Mouse (Mus musculus): ENCODE data around the gene S1pr2. TPM values are rescaled to one million over a fixed set of nuclear protein-coding genes. Genes with fewer than 3 reads are reported as not detected.
"Not testable (repeated sequence)": the region's sequence is repeated elsewhere in the genome, so short reads cannot be mapped to it uniquely, and the experiment has no call there.

Gene S1pr2
- polyA plus RNA-seq, 1 experiment from 2014 or later, result 24.8 TPM

DNA sequence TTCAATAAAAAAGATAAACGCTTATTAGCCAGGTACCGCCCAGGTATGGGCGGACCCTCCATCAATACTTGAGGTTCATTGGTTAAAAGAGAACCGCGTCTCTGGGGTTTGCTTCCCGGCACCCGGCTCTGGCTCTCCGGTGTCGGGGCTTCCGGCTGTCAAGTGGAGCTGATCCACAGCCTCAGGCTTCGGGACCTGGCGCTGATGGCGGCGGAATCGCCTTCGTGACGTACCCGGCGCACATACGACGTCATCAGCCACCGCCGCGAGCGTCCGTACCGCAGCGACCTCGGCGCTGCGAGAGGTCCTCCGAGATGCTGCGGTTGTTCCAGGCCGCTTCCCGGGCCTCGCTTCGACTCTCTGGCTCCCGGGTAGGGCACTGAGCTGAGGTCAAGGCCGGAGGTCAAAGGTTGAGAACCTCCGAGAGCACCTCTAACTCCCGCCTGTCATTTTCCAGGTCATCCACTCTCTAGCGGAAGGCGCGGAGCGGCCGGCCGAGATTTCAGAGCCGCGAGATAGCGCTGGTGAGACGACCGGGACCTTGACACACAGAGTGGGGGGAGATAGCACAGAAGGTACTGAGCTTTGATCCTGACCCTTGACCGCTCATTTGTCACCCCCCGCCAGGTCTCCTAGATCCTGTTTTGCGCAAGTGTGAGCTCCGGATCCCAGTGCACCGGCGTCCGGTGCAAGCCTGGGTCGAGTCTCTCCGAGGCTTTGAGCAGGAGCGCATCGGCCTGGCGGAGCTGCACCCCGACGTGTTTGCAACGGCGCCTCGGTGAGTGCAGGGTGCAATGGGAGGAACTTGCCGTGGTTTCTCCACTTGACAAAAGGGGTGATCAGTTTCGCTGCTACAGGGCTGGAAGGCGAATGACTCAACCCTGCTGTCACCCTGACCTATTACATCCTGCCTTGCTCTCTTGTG is 26.3 kb upstream of the S1pr2 start, which contains the start of gene Mrpl4:
Gene Mrpl4, plus strand, starts transcription at position 112 of the 925 bp plus-strand sequence.
- WGBS, result under 1% methylated on average over 72 of the region's 72 CpGs
- peak within 1 kb of the TSS; percentile 86 for H3K4me3 ChIP-seq (ENCODE audit: low read depth, low read length)

DNA sequence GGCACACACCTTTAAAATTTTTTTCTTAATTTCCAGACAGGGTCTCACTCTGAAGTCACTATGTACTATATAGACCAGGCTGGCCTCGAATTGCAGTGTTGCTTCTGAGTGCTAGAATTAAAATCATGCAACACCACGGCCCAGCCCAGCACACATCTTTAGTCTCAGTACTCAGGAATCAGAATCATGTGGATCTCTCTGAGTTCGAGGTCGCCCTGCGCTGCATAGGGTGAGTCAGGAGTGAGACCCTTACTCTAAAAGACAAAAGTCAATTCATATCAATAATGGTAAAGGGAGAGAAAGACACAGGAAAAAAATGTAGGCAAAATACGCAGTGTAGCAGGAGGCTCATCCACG is 25.7 kb upstream of the S1pr2 start:
- Histone ChIP-seq H3K4me3 (ENCODE audit: low read depth, low read length) (peak overlapping the region; percentile 86), H3K9ac (ENCODE audit: low read length) (peak overlapping the region; percentile 88), H3K4me2 (ENCODE audit: low read depth) (peak overlapping the region; percentile 73), H3K9me3 (ENCODE audit: control insufficient read depth, low read length) (no peaks in the 10 kb centered on the region), H3K36me3 (ENCODE audit: control insufficient read depth, insufficient read depth, low read length) (peaks cover 3% of the 10 kb centered on the region; the same call in 1 of the 2 replicates), H3K4me1 (ENCODE audit: control insufficient read depth, insufficient read depth, low read length) (no peaks in the 10 kb centered on the region), H3K27ac (ENCODE audit: low read depth, low read length) (peak overlapping the region; percentile 72; the same call in 1 of the 2 replicates), H3K27me3 (ENCODE audit: control insufficient read depth, insufficient read depth, low read length) (no peaks in the 10 kb centered on the region)
- WGBS, result 11% methylated on average over 7 of the region's 7 CpGs
- DNase-seq (ENCODE audit: low spot score), result no peak
- no peak for ATAC-seq (ENCODE audit: insufficient read depth, low FRiP score, low TSS enrichment)

More for the DNA sequence above, 26.3 kb upstream of the S1pr2 start, which contains the start of gene Mrpl4:
- H3K4me2 ChIP-seq (ENCODE audit: low read depth), result peak within 1 kb of the TSS; percentile 73
- H3K27ac ChIP-seq (ENCODE audit: low read depth, low read length), result peak within 1 kb of the TSS; percentile 72
- DNase-seq (ENCODE audit: low spot score) (peak; percentile 95), ATAC-seq (ENCODE audit: insufficient read depth, low FRiP score, low TSS enrichment) (peak; percentile 90)
- peaks cover 3% of the 10 kb centered on the region for H3K36me3 ChIP-seq (ENCODE audit: control insufficient read depth, insufficient read depth, low read length)
- no peaks in the 10 kb centered on the region for H3K27me3 ChIP-seq (ENCODE audit: control insufficient read depth, insufficient read depth, low read length)
- no peaks in the 10 kb centered on the region for H3K4me1 ChIP-seq (ENCODE audit: control insufficient read depth, insufficient read depth, low read length)
- no peaks in the 10 kb centered on the region for H3K9me3 ChIP-seq (ENCODE audit: control insufficient read depth, low read length)
- H3K9ac ChIP-seq (ENCODE audit: low read length), result peak within 1 kb of the TSS; percentile 88

DNA sequence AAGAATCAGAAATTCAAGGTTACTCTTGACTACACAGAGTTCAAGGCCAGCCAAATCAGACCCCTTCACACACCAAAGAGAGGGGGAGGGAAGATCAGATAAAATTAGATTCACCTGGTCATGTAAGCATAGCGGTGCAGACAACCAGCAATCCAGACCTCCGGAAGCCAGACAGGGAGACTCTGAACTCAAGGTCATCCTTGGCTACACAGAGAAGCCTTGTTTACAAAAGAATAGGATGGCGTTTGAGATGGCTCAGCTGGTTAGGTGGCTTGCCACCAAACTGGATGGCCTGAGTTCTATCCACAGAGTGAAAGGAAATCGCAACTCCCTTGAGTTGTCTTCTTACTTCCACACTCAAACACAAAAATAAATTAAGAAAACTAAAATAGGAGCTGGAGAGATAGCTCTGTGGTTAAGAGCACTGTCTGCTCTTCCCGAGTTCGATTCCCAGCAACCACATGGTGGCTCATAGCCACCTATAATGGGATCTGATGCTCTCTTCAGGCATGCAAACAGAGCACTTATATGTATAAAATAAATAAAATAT is 25.1 kb upstream of the S1pr2 start:
- Histone ChIP-seq H3K9me3 (ENCODE audit: control insufficient read depth, low read length) (no peaks in the 10 kb centered on the region), H3K27ac (ENCODE audit: low read depth, low read length) (no peak overlapping the region), H3K4me2 (ENCODE audit: low read depth) (no peak overlapping the region), H3K36me3 (ENCODE audit: control insufficient read depth, insufficient read depth, low read length) (peaks cover 1% of the 10 kb centered on the region; the same call in 1 of the 2 replicates), H3K4me1 (ENCODE audit: control insufficient read depth, insufficient read depth, low read length) (no peaks in the 10 kb centered on the region), H3K4me3 (ENCODE audit: low read depth, low read length) (no peak overlapping the region), H3K27me3 (ENCODE audit: control insufficient read depth, insufficient read depth, low read length) (no peaks in the 10 kb centered on the region), H3K9ac (ENCODE audit: low read length) (no peak overlapping the region)
- 77% methylated on average over 6 of the region's 6 CpGs for WGBS
- ATAC-seq (ENCODE audit: insufficient read depth, low FRiP score, low TSS enrichment), result no peak
- no peak for DNase-seq (ENCODE audit: low spot score)

DNA sequence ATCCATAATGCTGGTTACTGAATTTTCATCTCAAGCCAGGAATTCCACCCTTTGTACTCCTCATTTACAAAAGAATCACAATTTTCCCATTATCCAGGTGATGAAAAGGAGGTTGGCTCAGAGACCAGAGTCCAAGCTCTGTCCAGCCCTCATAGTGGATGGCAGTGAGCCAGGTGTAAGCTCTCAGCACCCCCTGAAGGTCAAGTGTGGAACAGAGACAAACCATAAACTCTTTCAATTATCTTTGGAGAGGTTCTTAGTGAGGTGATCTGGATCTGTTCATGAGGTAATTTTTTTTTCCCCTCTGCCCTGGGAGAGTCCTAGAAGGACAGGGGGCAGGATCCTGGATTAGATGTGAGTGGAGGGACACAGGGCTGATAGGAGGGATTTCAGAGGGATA is 24.2 kb upstream of the S1pr2 start:
- no peak for DNase-seq (ENCODE audit: low spot score)
- ATAC-seq (ENCODE audit: insufficient read depth, low FRiP score, low TSS enrichment), result no peak

DNA sequence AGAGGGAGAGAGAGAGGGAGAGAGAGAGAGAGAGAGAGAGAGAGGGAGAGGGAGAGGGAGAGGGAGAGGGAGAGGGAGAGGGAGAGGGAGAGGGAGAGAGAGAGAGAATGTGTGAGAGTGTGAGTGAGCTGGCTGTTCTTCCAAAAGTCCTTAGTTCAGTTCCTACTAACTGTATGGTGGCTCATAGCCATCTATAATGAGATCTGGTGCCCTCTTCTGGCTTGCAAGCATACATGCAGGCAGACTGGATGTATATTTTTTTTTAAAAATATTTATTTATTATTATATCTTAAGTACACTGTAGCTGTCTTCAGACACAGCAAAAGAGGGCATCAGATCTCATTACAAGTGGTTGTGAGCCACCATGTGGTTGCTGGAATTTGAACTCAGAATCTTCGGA is 21.8 kb upstream of the S1pr2 start:
- H3K9ac ChIP-seq (ENCODE audit: low read length); H3K36me3 ChIP-seq (ENCODE audit: control insufficient read depth, insufficient read depth, low read length); H3K4me1 ChIP-seq (ENCODE audit: control insufficient read depth, insufficient read depth, low read length); H3K4me3 ChIP-seq (ENCODE audit: low read depth, low read length); H3K4me2 ChIP-seq (ENCODE audit: low read depth); ATAC-seq (ENCODE audit: insufficient read depth, low FRiP score, low TSS enrichment); H3K27me3 ChIP-seq (ENCODE audit: control insufficient read depth, insufficient read depth, low read length); H3K9me3 ChIP-seq (ENCODE audit: control insufficient read depth, low read length); H3K27ac ChIP-seq (ENCODE audit: low read depth, low read length); DNase-seq (ENCODE audit: low spot score): not testable (repeated sequence)
- 79% methylated on average over 1 of the region's 1 CpGs for WGBS

More for the DNA sequence above, 24.2 kb upstream of the S1pr2 start:
- Histone ChIP-seq H3K27ac (ENCODE audit: low read depth, low read length) (no peak overlapping the region), H3K9me3 (ENCODE audit: control insufficient read depth, low read length) (no peaks in the 10 kb centered on the region), H3K36me3 (ENCODE audit: control insufficient read depth, insufficient read depth, low read length) (no peaks in the 10 kb centered on the region), H3K9ac (ENCODE audit: low read length) (no peak overlapping the region), H3K4me1 (ENCODE audit: control insufficient read depth, insufficient read depth, low read length) (no peaks in the 10 kb centered on the region), H3K27me3 (ENCODE audit: control insufficient read depth, insufficient read depth, low read length) (no peaks in the 10 kb centered on the region), H3K4me3 (ENCODE audit: low read depth, low read length) (no peak overlapping the region), H3K4me2 (ENCODE audit: low read depth) (no peak overlapping the region)

DNA sequence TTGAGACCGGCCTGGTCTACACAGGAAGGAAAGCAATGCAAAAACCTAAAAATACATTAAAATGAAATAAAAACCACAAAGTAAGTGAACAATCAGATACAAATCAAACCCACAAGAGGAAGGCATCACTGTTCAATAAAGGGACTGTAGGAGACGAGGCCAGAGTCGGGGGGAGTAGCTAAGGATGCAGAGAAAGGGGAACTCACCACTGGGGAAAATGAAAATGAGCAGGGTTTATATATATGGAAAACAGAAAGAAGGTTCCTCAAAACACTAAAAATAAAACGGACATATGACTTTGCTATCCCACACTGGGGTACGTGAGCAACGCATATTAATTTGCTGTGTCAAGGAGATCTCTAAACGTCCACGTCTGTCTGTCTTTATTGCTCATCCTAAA is 20.5 kb upstream of the S1pr2 start:
- no peak overlapping the region for H3K9ac ChIP-seq (ENCODE audit: low read length)
- H3K27ac ChIP-seq (ENCODE audit: low read depth, low read length), result no peak overlapping the region
- DNase-seq (ENCODE audit: low spot score) (no peak), ATAC-seq (ENCODE audit: insufficient read depth, low FRiP score, low TSS enrichment) (no peak)
- 86% methylated on average over 8 of the region's 8 CpGs for WGBS
- H3K36me3 ChIP-seq (ENCODE audit: control insufficient read depth, insufficient read depth, low read length), result no peaks in the 10 kb centered on the region
- H3K4me2 ChIP-seq (ENCODE audit: low read depth), result no peak overlapping the region
- no peaks in the 10 kb centered on the region for H3K4me1 ChIP-seq (ENCODE audit: control insufficient read depth, insufficient read depth, low read length)
- H3K4me3 ChIP-seq (ENCODE audit: low read depth, low read length), result no peak overlapping the region
- no peaks in the 10 kb centered on the region for H3K9me3 ChIP-seq (ENCODE audit: control insufficient read depth, low read length)
- H3K27me3 ChIP-seq (ENCODE audit: control insufficient read depth, insufficient read depth, low read length), result no peaks in the 10 kb centered on the region

DNA sequence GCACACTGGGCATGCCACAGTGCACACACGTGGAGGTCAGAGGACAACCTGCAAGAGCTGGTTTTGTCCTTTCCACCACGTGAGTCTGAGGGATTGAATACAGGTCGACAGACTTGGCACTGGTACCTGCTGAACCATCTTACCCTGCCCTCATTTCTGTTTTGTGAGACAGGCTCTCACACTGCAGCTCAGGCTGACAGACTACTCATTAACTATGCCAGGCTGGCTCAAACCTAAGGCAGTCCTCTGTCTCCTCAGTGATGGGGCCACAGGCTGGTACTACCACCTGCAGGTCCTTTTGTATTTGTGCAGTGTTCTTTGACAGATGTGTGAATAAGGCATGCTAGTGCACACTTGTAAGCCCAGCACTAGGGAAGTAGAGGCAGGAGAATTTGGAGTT is 18.5 kb upstream of the S1pr2 start:
- no peaks in the 10 kb centered on the region for H3K27me3 ChIP-seq (ENCODE audit: control insufficient read depth, insufficient read depth, low read length)
- H3K4me2 ChIP-seq (ENCODE audit: low read depth), result no peak overlapping the region
- H3K27ac ChIP-seq (ENCODE audit: low read depth, low read length), result no peak overlapping the region
- peaks cover 4% of the 10 kb centered on the region; the same call in 1 of the 2 replicates for H3K4me1 ChIP-seq (ENCODE audit: control insufficient read depth, insufficient read depth, low read length)
- no peak overlapping the region for H3K9ac ChIP-seq (ENCODE audit: low read length)
- 78% methylated on average over 3 of the region's 3 CpGs for WGBS
- no peaks in the 10 kb centered on the region for H3K36me3 ChIP-seq (ENCODE audit: control insufficient read depth, insufficient read depth, low read length)
- no peak for DNase-seq (ENCODE audit: low spot score)
- H3K4me3 ChIP-seq (ENCODE audit: low read depth, low read length), result no peak overlapping the region
- ATAC-seq (ENCODE audit: insufficient read depth, low FRiP score, low TSS enrichment), result no peak
- H3K9me3 ChIP-seq (ENCODE audit: control insufficient read depth, low read length), result no peaks in the 10 kb centered on the region

DNA sequence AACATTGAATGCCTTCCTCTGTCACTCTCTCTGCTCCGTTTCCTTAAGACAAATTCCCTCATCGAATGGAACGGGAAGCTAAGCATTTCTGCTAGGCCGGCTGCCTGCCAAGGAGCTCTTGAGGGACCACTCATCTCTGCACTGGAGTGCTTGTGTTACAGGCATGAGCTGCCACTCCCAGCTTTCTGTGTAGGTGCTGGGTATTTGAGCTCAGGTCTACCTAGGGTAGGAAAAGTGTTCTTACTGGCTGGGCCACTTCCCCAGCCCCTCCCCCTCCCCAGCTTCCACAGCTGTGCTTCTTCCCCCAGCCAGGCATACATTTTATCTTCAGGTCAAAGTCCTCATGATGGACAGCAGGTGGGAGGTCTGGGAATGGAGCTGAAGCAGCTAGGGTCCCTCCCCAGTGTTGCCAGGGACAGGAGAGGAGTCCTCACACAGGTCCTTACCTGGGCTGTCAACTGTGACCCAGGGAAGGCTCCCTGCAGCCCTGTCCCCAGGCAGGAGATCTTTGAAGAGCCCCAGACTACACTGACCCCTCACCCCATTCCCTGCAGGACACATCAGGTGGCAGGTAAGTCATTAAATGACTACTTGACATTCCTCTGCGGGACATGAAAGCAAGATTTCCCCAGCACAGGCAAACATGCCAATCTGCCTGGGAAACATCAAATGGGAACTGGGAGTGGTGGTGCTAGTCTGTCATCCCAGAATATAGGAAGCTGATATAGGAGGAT is 16.8 kb upstream of the S1pr2 start:
- DNase-seq (ENCODE audit: low spot score), result no peak
- Histone ChIP-seq H3K4me2 (ENCODE audit: low read depth) (no peak overlapping the region), H3K4me1 (ENCODE audit: control insufficient read depth, insufficient read depth, low read length) (peaks cover 4% of the 10 kb centered on the region; the same call in 1 of the 2 replicates), H3K27me3 (ENCODE audit: control insufficient read depth, insufficient read depth, low read length) (no peaks in the 10 kb centered on the region), H3K4me3 (ENCODE audit: low read depth, low read length) (no peak overlapping the region), H3K27ac (ENCODE audit: low read depth, low read length) (no peak overlapping the region), H3K36me3 (ENCODE audit: control insufficient read depth, insufficient read depth, low read length) (no peaks in the 10 kb centered on the region), H3K9me3 (ENCODE audit: control insufficient read depth, low read length) (no peaks in the 10 kb centered on the region), H3K9ac (ENCODE audit: low read length) (no peak overlapping the region)
- 54% methylated on average over 5 of the region's 5 CpGs for WGBS
- ATAC-seq (ENCODE audit: insufficient read depth, low FRiP score, low TSS enrichment), result no peak

Data from neural tube, embryonic 11.5 days (tissue).